Mouse (Mus musculus): ENCODE measurements around the gene Epm2aip1.
A peak's percentile ranks its signal among the peaks of the same experiment; 100 is the strongest.

Gene Epm2aip1

DNA sequence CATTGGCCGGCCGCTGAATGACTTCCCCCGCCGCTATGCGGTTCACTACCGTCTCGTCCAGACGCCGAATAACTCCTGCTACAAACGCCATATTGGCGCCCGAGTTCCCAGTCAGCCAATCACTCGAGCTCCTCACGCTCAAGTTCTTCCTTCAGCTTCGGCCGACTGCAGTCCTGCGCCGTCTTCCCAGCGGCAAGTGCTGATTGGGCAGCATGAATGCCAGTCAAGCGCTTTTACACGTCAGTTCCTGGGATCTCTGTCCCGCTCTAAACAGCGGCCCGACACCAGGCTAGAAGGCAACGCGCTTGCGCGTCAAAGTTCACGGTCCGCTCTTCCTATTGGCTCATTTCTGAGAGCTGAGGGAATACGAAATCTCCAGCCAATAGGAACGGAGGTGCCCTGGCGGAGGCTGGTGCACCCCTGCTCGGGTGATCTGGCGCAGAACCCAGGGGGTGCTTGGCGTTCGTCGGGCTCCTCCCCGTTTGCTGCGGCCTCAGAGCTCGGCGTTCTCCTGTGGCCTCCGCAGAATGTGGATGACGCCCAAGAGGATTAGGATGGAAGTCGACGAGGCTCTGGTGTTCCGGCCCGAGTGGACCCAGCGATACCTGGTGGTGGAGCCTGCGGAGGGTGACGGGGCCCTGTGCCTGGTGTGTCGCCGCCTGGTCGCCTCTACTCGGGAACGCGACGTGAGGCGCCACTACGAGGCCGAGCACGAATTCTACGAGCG is at the start of gene Epm2aip1, which contains the start of gene Mlh1:
Gene Epm2aip1, plus strand, starts transcription at position 496 of the 727 bp plus-strand sequence.
Gene Mlh1, minus strand, starts transcription at position 358 of the 727 bp plus-strand sequence.
- peak; percentile 100 for DNase-seq (ENCODE audit: low spot score)

DNA sequence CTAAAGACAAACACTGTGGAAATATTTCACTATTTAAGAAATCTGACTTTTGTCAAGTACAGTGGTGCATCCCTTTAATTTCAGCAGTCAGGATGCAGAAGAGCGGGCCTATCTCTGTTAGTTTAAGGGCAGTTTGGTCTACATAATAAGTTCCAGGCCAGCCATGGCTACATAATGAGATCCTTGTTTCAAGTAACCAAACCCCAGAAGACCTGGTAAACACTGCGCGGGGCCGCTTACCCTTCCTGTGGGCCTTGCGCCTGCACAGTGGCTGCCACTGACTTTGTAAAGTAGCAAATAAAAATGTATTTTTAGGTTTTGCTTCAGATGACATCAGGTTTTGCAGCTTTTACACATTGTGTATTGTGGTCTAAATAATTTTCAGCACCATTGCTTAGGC is 48.3 kb upstream of the Epm2aip1 start:
- DNase-seq (ENCODE audit: low spot score) = no peak

DNA sequence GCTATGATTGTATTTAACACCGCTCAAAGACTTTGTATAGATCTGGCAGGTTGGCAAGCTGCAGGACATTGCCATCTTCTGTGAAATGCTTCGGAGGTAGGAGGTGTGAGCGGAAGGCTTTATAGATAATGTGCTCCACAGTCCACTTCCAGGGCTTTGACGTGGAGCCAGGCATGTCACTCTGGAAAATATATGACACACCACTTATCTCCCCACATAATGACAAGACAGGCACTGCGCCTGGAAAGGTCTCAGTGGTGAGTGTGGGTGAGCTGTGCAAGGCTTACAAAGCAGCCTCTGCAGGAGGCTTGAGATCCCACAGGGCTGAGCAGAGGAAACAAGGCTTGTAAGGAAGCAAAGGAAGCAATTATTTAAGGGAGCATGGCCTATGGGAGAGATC is 43.3 kb upstream of the Epm2aip1 start:
- DNase-seq (ENCODE audit: low spot score) = no peak

GRCm38 (mm10) chr9:111234701-111235100 is 37.0 kb upstream of the Epm2aip1 start:
- DNase-seq (ENCODE audit: low spot score) = no peak

DNA sequence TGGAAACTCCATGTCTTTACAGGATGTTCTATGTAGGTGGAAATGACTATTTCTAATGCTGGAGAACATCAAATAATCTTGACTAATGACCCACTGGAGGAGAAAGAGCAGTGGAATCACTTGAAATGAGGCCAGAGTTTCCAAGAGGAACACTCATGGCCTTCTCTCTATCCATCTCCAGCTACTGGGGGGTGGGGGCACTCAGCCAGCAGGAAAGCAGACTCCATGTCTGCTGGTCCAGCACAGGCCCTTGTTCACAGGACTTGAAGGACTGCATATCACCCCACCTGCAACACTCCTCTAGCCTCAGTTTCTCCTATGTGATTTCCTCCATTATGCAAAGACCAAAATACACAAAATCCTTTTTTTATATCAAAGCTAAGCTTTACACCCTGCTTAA is 34.0 kb upstream of the Epm2aip1 start:
- DNase-seq (ENCODE audit: low spot score) = no peak

DNA sequence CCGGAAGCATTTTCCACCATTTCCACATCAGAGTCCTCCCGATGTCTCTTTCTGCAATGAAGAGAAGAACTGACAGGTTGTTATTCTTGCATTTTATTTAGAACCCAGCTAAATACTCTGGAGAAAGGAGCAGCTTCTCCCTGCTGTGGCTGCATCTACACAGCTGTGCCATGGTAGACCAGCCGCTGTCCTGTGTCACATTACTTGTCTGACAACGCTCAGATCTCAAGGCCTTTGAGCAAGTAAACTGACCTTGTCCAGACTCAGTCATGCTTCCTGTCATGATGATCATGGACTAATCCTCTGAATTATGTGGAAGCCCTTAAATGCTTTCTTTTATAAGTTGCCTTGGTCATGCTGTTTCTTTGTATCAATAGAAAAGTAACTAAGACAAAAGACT is 31.9 kb upstream of the Epm2aip1 start:
- DNase-seq (ENCODE audit: low spot score) = no peak

DNA sequence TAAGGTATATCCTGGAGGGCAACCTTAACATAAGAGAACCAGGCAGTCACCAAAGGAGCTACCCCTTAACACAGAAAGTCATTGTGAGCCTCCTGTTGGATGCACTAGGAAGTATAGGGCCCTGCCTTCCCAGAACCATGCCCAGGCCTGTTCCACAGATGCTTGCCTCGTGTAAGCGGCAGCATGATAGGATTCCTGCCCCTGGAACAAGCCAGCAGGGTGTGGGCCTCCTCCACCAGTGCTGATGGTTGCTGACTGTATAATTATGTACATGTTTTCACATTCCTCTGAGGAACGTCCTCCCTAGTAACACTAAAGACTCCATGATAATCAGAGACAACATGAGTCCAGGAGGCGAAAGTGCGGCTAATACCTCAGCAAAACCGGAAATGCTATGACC is 28.3 kb upstream of the Epm2aip1 start:
- no peak for DNase-seq (ENCODE audit: low spot score)

DNA sequence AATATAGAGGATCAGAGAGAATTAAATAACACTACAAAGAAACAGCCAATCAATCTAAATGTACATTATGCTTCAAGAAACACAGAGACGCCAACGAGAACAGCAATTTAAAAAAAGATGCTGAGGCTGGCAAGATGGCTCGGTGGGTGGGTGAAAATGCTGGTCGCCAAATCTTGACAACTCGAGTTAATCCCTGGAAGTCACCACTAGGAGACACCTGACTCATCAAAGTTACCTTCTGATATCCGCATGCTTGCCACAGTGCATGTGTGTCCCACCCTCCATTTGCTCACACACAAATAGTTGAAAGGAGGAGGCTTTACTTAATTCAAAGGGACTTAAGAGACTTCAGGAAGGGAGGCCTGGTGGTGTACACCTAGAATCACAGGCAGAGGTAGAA is 26.2 kb upstream of the Epm2aip1 start:
- DNase-seq (ENCODE audit: low spot score) = no peak

DNA sequence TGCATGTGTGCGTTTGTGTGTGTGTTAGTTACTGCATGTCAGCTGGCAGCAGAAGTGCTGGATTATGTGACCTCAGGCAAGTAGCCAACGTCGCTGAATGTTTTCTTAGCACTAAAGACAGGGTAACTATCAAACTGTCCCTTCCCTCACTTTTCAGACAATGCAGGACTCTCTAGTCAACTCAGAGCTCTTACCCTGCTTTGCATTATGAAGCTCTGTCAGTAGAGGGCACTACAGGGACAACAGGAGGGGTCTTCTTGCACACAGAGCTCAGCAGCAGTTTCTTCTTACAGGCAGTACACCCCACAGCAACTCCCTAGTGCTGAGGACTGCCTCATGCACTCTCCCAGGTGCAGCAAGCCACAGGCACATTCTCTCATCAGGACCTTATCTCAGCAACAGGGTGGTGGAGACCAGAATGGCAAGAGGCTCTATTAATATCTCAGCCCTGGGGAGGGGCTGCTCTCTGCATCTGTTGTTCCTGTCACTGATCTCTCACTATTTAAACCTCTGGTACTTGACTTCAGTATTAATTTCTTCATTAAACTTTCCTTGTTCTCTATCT is 24.0 kb upstream of the Epm2aip1 start:
- DNase-seq (ENCODE audit: low spot score) = no peak

DNA sequence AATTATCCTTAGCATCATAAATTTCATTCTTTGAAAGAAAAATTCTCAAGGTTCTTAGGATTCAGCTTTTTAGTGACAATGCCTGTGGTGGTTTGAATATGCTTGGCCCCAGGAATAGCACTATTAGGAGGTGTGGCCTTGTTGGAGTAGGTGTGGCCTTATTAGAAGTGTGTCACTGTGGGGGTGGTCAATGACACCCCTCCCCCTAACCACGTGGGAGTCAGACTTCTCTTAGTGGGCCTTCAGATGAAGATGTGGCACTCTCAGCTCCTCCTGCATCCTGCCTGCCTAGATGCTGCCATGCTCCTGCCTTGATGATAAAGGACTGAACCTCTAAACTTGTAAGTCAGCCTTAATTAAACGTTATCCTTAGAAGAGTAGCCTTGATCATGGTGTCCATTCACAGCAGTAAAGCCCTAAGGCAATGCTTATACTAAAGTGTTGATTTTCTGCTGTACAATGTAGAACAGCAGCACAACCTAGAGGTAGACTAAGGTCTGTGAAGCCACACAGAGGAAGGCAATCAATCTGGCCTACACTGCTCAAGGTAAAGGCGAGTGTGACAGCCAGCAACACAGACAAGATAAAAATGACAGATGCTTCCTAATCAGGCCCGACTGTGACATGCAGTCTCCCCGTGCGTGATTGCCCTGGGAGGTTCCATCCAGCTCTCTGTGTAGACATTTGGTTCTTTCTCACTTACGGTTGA is 19.4 kb upstream of the Epm2aip1 start:
- no peak for DNase-seq (ENCODE audit: low spot score)

DNA sequence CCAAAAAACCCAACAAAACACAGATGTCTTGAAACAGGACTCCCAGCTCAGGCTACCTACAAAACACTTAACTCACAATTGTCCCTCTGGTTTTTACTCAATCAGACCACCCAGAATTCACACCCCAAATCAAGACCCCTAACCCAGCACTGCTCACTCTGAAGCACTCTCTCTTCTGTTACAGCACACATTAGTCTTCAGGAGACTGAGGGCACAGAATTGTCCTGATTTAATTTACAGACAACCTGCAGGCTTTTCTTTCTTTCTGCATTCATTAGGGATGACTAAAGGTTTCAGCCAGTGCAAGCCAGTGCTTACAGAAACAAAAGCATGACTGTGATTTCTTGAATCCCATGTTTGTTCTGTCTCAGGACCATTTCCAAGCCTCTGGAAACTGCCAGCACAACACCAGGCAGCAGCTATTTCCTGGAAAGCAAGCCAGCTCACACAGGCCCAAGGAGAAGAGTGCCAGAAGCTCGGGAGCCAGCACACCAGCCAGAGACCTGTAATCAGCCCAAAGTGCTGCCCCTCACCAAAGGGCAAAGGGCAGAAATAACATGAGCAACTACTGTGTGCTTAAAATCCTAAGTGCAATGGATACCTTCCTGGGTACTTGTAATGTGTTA is 11.3 kb upstream of the Epm2aip1 start:
- DNase-seq (ENCODE audit: low spot score) = no peak

DNA sequence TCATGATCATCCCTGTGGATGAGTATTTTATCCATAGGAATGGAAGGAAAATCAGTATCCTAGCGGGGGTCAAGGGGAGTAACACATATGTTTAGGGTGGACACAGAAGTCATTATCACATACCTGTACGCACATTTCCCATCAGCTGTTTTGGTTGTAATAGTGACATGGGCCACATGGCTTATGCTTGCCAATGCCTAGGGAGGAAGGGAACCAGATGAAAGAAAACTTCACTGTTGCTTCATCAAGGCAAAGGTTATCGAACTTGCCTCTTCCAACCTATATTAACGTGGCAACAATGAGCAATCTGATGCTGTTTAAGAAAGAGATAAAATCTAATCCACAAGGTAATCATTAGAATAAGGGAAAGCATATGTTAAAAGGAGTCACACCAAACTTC is 10.4 kb upstream of the Epm2aip1 start:
- no peak for DNase-seq (ENCODE audit: low spot score)

- DNase-seq (ENCODE audit: low spot score) = no peak
Observed at GRCm38 (mm10) chr9:111267998-111268397, 3.7 kb upstream of the Epm2aip1 start.

- DNase-seq (ENCODE audit: low spot score) = no peak
Observed at GRCm38 (mm10) chr9:111270606-111271005, 1.1 kb upstream of the Epm2aip1 start.

- no peak for DNase-seq (ENCODE audit: low spot score)
Observed at GRCm38 (mm10) chr9:111271056-111271433, 684 bp upstream of the Epm2aip1 start.

DNA sequence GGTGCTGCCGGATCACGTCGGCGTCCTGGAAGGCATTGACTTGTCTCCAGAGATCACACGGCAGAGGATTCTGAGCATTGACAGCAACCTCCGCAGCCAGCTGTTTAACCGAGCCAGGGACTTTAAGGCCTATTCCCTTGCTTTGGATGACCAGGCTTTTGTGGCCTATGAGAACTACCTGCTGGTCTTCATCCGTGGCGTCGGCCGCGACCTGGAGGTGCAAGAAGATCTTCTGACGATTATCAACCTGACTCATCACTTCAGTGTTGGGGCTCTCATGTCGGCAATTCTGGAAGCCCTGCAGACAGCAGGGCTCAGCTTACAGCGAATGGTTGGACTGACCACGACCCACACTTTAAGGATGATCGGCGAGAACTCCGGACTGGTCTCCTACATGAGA is 627 bp downstream of the Epm2aip1 start:
- DNase-seq (ENCODE audit: low spot score) = no peak

DNA sequence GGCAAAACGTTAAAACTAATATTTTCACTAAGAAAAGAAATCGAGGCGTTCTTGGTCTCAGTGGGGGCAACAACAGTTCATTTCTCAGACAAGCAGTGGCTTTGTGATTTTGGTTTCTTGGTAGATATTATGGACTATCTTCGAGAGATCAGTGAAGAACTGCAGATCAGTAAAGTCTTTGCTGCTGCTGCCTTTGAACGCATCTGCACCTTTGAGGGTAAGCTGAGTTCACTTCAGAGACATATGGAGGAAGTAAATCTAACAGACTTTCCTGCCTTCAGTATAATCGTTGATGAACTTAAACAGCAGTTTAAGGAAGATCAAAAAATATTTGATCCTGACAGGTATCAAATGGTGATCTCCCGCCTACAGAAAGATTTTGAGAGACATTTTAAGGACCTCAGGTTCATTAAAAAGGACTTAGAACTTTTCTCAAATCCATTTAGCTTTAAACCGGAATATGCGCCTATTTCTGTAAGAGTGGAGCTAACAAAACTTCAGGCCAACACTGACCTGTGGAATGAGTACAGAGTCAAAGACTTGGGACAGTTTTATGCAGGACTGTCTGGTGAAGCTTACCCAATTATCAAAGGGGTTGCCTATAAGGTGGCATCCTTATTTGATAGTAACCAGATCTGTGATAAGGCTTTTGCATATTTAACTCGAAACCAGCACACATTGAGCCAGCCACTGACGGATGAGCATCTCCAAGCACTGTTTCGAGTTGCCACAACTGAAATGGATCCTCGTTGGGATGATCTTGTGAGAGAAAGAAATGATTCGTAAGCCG is 1.5 kb downstream of the Epm2aip1 start:
- DNase-seq (ENCODE audit: low spot score) = no peak

GRCm38 (mm10) chr9:111273958-111274357 is 2.2 kb downstream of the Epm2aip1 start:
- no peak for DNase-seq (ENCODE audit: low spot score)

- no peak for DNase-seq (ENCODE audit: low spot score)
Observed at GRCm38 (mm10) chr9:111275156-111275555, 3.4 kb downstream of the Epm2aip1 start.

DNA sequence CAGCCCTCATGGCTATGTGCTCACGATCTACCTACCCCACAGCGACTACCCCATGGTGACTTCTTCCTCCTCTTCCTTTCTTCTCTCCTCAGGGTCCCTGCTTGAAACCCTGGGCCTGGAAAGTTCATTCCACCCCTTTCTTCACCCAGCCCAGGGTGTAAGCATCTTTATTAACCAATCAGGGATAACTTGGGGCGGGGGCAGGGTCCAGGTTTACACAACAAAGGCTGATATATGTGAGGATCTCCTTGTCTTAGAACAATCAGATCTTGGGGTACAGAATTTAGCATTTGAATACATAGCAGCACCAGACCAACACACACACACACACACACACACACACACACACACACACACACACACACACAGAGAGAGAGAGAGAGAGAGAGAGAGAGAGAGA is 13.3 kb downstream of the Epm2aip1 start:
- DNase-seq (ENCODE audit: low spot score) = no peak

DNA sequence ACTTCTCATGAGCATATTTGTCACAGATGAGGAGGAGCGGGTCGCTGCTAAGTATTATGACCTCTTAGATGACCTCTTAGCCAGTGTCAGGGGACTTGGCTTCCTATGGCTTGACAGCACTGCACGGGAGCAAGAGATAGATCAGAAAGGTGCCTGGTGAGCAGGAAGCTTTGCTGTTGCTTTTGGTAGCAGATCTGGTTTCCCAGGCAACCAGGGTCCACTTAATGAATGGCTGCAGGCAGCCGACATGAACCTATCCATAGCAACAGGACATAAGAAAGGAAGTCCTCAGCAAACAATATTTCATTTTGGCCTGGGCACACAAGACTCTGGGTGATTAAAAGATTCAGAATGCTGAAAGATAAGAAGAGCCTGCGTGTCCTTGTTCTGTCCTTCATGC is 13.9 kb downstream of the Epm2aip1 start:
- DNase-seq (ENCODE audit: low spot score) = no peak

GRCm38 (mm10) chr9:111286468-111286867 is 14.7 kb downstream of the Epm2aip1 start:
- DNase-seq (ENCODE audit: low spot score) = no peak

Measured in testis, postnatal 14 days (tissue).